Mouse (Mus musculus) forebrain, embryonic 15.5 days (tissue): ENCODE data around the gene Slc4a4. TPM values are rescaled to one million over a fixed set of nuclear protein-coding genes. Genes with fewer than 3 reads are reported as not detected.

ENCODE experiments used
- ATAC-seq: fragments of 200-750 bp; cut with Nextera tagmentation; replicated peaks from 2 replicates; pipeline ENCODE4 v1.8.0; 2017; ENCODE audit warnings: mild to moderate bottlenecking, moderate TSS enrichment, moderate library complexity
- H3K27ac ChIP-seq: fragments of 300-500 bp; sonication (generic); replicated peaks from 2 replicates; pipeline ENCODE4 v1.5.1; 2015; ENCODE audit warnings: mild to moderate bottlenecking, inconsistent platforms
- H3K27me3 ChIP-seq: fragments of 300-500 bp; sonication (generic); 2 replicates; pipeline ENCODE4 v1.6.1; 2015; ENCODE audit warnings: inconsistent platforms
- H3K36me3 ChIP-seq: fragments of 300-500 bp; sonication (generic); 2 replicates; pipeline ENCODE4 v1.6.1; 2015; ENCODE audit warnings: mild to moderate bottlenecking, inconsistent platforms
- H3K4me1 ChIP-seq: fragments of 300-500 bp; sonication (generic); 2 replicates; pipeline ENCODE4 v1.6.1; 2015; ENCODE audit warnings: inconsistent platforms
- H3K4me2 ChIP-seq: fragments of 300-500 bp; sonication (generic); replicated peaks from 2 replicates; pipeline ENCODE4 v1.6.1; 2015; ENCODE audit warnings: mild to moderate bottlenecking, inconsistent platforms
- H3K4me3 ChIP-seq: fragments of 300-500 bp; sonication (generic); 2 replicates; pipeline ENCODE4 v1.5.1; 2015; ENCODE audit warnings: mild to moderate bottlenecking, inconsistent platforms
- H3K9ac ChIP-seq: fragments of 300-500 bp; sonication (generic); replicated peaks from 2 replicates; pipeline ENCODE4 v1.6.1; 2015; ENCODE audit warnings: mild to moderate bottlenecking, inconsistent platforms
- H3K9me3 ChIP-seq: fragments of 300-500 bp; sonication (generic); 2 replicates; pipeline ENCODE4 v1.6.1; 2016; ENCODE audit warnings: inconsistent platforms
- WGBS: fragments of 180-500 bp; shearing (Covaris S2); methylation state at CpG from one replicate; pipeline ENCODE4 v1.1.7; 2015; ENCODE audit warnings: mixed read lengths; 5-methylcytosine and 5-hydroxymethylcytosine counted together
- polyA plus RNA-seq: library from polyadenylated mRNA; unstranded; fragments of >200 nt; fragmentation: Nextera tagmentation; extraction: Ambion mirVana; gene quantifications from 2 replicates; pipeline ENCODE4 v1.2.1, GENCODE M21; 2015

Gene Slc4a4
- polyA plus RNA-seq, 1 experiment from 2014 or later: 4.1 TPM

DNA sequence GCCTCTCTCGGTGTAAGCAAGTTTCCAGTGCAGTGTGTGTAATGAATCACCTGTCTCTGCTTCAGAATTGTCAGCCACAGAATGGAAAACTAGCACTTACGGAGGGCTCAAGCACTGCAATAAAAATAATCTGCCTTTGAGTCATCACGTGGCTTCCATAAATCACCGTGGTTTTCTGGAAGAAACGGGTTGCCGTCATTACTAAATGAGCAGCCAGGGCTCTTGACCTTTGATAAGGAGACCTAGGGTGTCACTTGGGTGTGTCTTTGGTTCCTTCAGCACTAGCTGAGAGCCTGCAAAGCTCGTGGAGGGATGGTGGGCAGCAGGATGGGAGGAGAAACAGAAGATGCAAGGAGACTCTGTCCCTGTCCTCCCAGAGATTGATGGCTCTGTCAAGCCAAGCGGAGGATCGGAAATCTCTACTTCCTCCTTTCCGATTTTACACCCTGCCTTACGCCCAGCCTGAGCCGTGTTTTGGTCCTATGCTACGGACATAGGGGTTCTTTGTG, 260.7 kb downstream of the Slc4a4 start:
- ATAC-seq: no peak
- no peak overlapping the region for H3K9ac ChIP-seq

GRCm38 (mm10) chr5:89149436-89150040, 262.9 kb downstream of the Slc4a4 start:
- Histone ChIP-seq H3K4me1 (0 out of 2 replicates have a peak, but pooled peaks cover 4% of the 10 kb centered on the region), H3K27me3 (no peaks in the 10 kb centered on the region), H3K4me2 (no peak overlapping the region), H3K9ac (no peak overlapping the region), H3K9me3 (no peaks in the 10 kb centered on the region), H3K36me3 (no peaks in the 10 kb centered on the region), H3K27ac (no peak overlapping the region), H3K4me3 (no peak overlapping the region)
- WGBS: 30% methylated on average over 2 of the region's 2 CpGs
- ATAC-seq: 0 out of 2 replicates have a peak, but pooled peaks have one; percentile 35

More for the DNA sequence above, 260.7 kb downstream of the Slc4a4 start:
- Histone ChIP-seq H3K4me3 (no peak overlapping the region), H3K9me3 (no peaks in the 10 kb centered on the region), H3K4me1 (0 out of 2 replicates have a peak, but pooled peaks cover 4% of the 10 kb centered on the region), H3K4me2 (no peak overlapping the region), H3K27me3 (no peaks in the 10 kb centered on the region), H3K36me3 (no peaks in the 10 kb centered on the region), H3K27ac (no peak overlapping the region)
- WGBS: 87% methylated on average over 13 of the region's 13 CpGs

- Histone ChIP-seq H3K27me3 (no peaks in the 10 kb centered on the region), H3K4me3 (no peak overlapping the region), H3K4me2 (no peak overlapping the region), H3K27ac (no peak overlapping the region), H3K9me3 (no peaks in the 10 kb centered on the region), H3K4me1 (0 out of 2 replicates have a peak, but pooled peaks cover 4% of the 10 kb centered on the region), H3K9ac (no peak overlapping the region), H3K36me3 (no peaks in the 10 kb centered on the region)
- 76% methylated on average over 3 of the region's 3 CpGs for WGBS
- ATAC-seq: no peak
Measured at GRCm38 (mm10) chr5:89151076-89151475, 264.5 kb downstream of the Slc4a4 start.

- WGBS: 93% methylated on average over 2 of the region's 2 CpGs
- no peak overlapping the region for H3K4me3 ChIP-seq
- ATAC-seq: no peak
- no peaks in the 10 kb centered on the region for H3K9me3 ChIP-seq
- H3K9ac ChIP-seq: no peak overlapping the region
- H3K27ac ChIP-seq: no peak overlapping the region
- H3K27me3 ChIP-seq: no peaks in the 10 kb centered on the region
- no peaks in the 10 kb centered on the region for H3K36me3 ChIP-seq
- H3K4me2 ChIP-seq: no peak overlapping the region
- H3K4me1 ChIP-seq: no peaks in the 10 kb centered on the region
Measured at GRCm38 (mm10) chr5:89171025-89171718, 284.6 kb downstream of the Slc4a4 start.

DNA sequence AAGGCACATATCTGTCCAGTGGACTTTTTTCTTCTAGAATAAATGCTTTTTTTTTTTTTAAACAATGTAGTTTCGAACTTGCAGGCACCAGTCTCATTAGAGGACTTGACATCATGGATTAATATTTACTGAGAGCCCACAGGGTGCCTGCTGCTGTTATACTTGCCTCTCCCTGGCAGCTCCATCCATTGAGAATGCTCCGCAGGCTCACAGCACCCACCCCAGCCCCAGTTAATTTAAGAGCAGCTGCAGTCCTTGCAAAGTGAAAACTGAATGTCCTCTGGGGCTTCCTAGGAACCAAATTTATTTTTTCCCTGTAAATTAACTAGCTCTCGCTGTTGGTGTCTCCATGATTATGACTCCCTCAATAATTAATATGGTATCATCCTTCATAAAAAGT, 303.4 kb downstream of the Slc4a4 start:
- 41% methylated on average over 3 of the region's 3 CpGs for WGBS
- ATAC-seq: no peak
- Histone ChIP-seq H3K9me3 (no peaks in the 10 kb centered on the region), H3K27ac (no peak overlapping the region), H3K36me3 (no peaks in the 10 kb centered on the region), H3K27me3 (no peaks in the 10 kb centered on the region), H3K4me1 (no peaks in the 10 kb centered on the region), H3K9ac (no peak overlapping the region), H3K4me2 (no peak overlapping the region), H3K4me3 (no peak overlapping the region)

- H3K4me1 ChIP-seq: no peaks in the 10 kb centered on the region
- no peak overlapping the region for H3K4me2 ChIP-seq
- no peaks in the 10 kb centered on the region for H3K36me3 ChIP-seq
- H3K9ac ChIP-seq: no peak overlapping the region
- no peak overlapping the region for H3K4me3 ChIP-seq
- no peaks in the 10 kb centered on the region for H3K27me3 ChIP-seq
- no peak for ATAC-seq
- no peak overlapping the region for H3K27ac ChIP-seq
- 98% methylated on average over 3 of the region's 3 CpGs for WGBS
- no peaks in the 10 kb centered on the region for H3K9me3 ChIP-seq
Measured at GRCm38 (mm10) chr5:89194654-89195053, 308.0 kb downstream of the Slc4a4 start.

- ATAC-seq: no peak
Measured at GRCm38 (mm10) chr5:89198501-89198900, 311.9 kb downstream of the Slc4a4 start.

GRCm38 (mm10) chr5:89209973-89210703, 323.5 kb downstream of the Slc4a4 start:
- 82% methylated on average over 7 of the region's 7 CpGs for whole genome bisulfite sequencing
- no peaks in the 10 kb centered on the region for H3K9me3 ChIP-seq
- no peak overlapping the region for H3K9ac ChIP-seq
- H3K27ac ChIP-seq: no peak overlapping the region
- no peak overlapping the region for H3K4me2 ChIP-seq
- ATAC-seq: no peak
- no peak overlapping the region for H3K4me3 ChIP-seq
- no peaks in the 10 kb centered on the region for H3K4me1 ChIP-seq
- no peaks in the 10 kb centered on the region for H3K27me3 ChIP-seq
- no peaks in the 10 kb centered on the region for H3K36me3 ChIP-seq

More at GRCm38 (mm10) chr5:89198501-89198900, 311.9 kb downstream of the Slc4a4 start:
- no peak overlapping the region for H3K9ac ChIP-seq
- no peak overlapping the region for H3K27ac ChIP-seq
- no peaks in the 10 kb centered on the region for H3K9me3 ChIP-seq
- no peaks in the 10 kb centered on the region for H3K27me3 ChIP-seq
- no peak overlapping the region for H3K4me3 ChIP-seq
- H3K4me2 ChIP-seq: no peak overlapping the region
- 87% methylated on average over 2 of the region's 2 CpGs for WGBS
- no peaks in the 10 kb centered on the region for H3K36me3 ChIP-seq
- H3K4me1 ChIP-seq: no peaks in the 10 kb centered on the region

DNA sequence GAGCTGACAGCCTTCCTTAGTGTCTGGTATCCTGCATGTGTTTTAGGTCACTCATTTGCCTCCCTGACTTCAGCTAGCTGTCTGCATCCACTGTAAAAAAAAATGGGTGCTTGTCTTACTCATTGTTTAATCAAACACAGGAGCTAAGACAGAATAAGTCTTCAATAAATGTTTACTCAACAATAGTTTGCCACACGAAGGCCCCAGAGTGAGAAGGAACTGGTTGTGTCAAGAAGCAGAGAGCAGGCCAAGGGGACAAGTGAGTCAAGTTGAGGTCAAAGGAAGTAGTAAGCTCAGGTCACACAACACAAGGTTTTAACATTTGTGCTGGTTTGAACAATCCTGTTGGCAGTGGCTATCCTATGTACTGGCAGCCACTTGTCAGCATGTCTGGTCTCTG, 324.4 kb downstream of the Slc4a4 start:
- Histone ChIP-seq H3K27me3 (no peaks in the 10 kb centered on the region), H3K9me3 (no peaks in the 10 kb centered on the region), H3K9ac (no peak overlapping the region), H3K4me2 (no peak overlapping the region), H3K36me3 (no peaks in the 10 kb centered on the region), H3K4me3 (no peak overlapping the region), H3K27ac (no peak overlapping the region), H3K4me1 (no peaks in the 10 kb centered on the region)
- WGBS: 71% methylated on average over 1 of the region's 1 CpGs
- ATAC-seq: no peak

DNA sequence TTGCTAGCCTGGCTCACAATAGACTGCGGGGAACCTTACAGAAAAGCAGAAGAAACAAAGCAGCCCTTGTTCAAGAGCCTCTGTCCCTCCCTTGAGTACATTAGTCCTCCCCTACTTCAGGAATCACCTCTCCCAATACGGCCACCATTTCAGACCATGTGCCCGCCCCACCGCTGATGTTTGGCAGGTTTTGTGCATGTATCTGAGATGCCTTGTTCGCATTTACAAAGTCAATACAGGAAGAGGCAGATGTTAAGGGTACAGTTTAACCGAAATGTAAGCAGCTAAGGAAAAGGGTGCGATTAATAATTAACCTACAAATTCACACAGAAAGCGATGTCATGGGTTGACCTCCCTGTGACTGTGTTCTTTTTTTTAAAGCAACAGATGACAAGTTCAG, 331.6 kb downstream of the Slc4a4 start:
- H3K27me3 ChIP-seq: no peaks in the 10 kb centered on the region
- 86% methylated on average over 8 of the region's 8 CpGs for WGBS
- no peak overlapping the region for H3K4me2 ChIP-seq
- H3K36me3 ChIP-seq: no peaks in the 10 kb centered on the region
- no peaks in the 10 kb centered on the region for H3K4me1 ChIP-seq
- H3K27ac ChIP-seq: no peak overlapping the region
- no peak for ATAC-seq
- no peaks in the 10 kb centered on the region for H3K9me3 ChIP-seq
- no peak overlapping the region for H3K9ac ChIP-seq
- no peak overlapping the region for H3K4me3 ChIP-seq

DNA sequence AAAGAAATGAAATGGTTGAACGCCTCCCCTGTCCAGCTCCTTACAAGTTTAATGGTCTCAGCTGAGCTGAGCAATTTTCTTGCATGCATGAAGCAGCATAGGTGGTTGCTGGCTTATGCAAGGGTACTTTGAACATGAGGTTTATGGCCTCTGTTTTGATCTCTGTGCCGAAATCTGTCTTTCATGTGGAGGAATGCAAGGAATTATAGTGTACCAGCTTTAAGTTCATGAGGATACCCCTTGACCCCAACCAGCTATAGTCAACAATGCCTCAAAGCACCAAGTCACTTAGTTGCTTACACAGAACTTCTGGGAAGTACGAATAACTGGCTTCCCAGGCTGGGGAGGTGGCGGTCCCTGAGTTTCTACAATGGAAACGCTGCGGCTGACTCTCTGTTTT, 332.1 kb downstream of the Slc4a4 start:
- no peak overlapping the region for H3K27ac ChIP-seq
- ATAC-seq: no peak
- H3K4me3 ChIP-seq: no peak overlapping the region
- H3K27me3 ChIP-seq: no peaks in the 10 kb centered on the region
- H3K9ac ChIP-seq: no peak overlapping the region
- no peaks in the 10 kb centered on the region for H3K9me3 ChIP-seq
- H3K4me2 ChIP-seq: no peak overlapping the region
- WGBS: 86% methylated on average over 6 of the region's 6 CpGs
- no peaks in the 10 kb centered on the region for H3K36me3 ChIP-seq
- no peaks in the 10 kb centered on the region for H3K4me1 ChIP-seq

- no peaks in the 10 kb centered on the region for H3K27me3 ChIP-seq
- no peaks in the 10 kb centered on the region for H3K9me3 ChIP-seq
- H3K36me3 ChIP-seq: no peaks in the 10 kb centered on the region
- no peak overlapping the region for H3K27ac ChIP-seq
- WGBS: 33% methylated on average over 1 of the region's 1 CpGs
- H3K4me2 ChIP-seq: no peak overlapping the region
- H3K4me1 ChIP-seq: peaks cover 5% of the 10 kb centered on the region; the same call in 1 of the 2 replicates
- H3K9ac ChIP-seq: no peak overlapping the region
- H3K4me3 ChIP-seq: no peak overlapping the region
- ATAC-seq: peak; percentile 69
Measured at GRCm38 (mm10) chr5:89221658-89222057, 335.0 kb downstream of the Slc4a4 start.
